Mouse (Mus musculus) myocyte (in vitro differentiated cells): ENCODE results near the gene Btnl2. TPM values are rescaled to one million over a fixed set of nuclear protein-coding genes. Genes with fewer than 3 reads are reported as not detected.

ENCODE experiments used
- H3K27me3 ChIP-seq: one replicate; pipeline ENCODE4 v1.6.1; 2011; ENCODE audit not compliant: control insufficient read depth, insufficient read depth, insufficient read length
- H3K36me3 ChIP-seq: one replicate; pipeline ENCODE4 v1.6.1; 2011; ENCODE audit not compliant: control insufficient read depth, insufficient read depth
- H3K4me2 ChIP-seq: one replicate; pipeline ENCODE4 v1.6.1; 2011; ENCODE audit warnings: low read depth, control low read depth
- H3K4me3 ChIP-seq: one replicate; pipeline ENCODE4 v1.5.1; 2011; ENCODE audit warnings: mild to moderate bottlenecking, control low read depth, moderate library complexity
- H3K79me2 ChIP-seq: one replicate; pipeline ENCODE4 v1.6.1; 2011; ENCODE audit not compliant: control insufficient read depth, insufficient read depth
- H3ac ChIP-seq: one replicate; pipeline ENCODE4 v1.6.1; 2011; ENCODE audit not compliant: control insufficient read depth, insufficient read length
- CEBPB ChIP-seq: IDR thresholded peaks from 2 replicates; pipeline ENCODE4 v1.6.1; 2011; ENCODE audit warnings: mild to moderate bottlenecking, moderate library complexity; ENCODE audit not compliant: poor library complexity, insufficient read depth, severe bottlenecking
- E2F4 ChIP-seq: IDR thresholded peaks from one replicate; pipeline ENCODE4 v1.6.1; 2011; ENCODE audit warnings: mild to moderate bottlenecking, control low read depth, moderate library complexity; ENCODE audit not compliant: insufficient read depth
- MAX ChIP-seq: IDR thresholded peaks from one replicate; pipeline ENCODE4 v1.6.1; 2011; ENCODE audit warnings: low read depth, mild to moderate bottlenecking, control low read depth
- MYOD1 ChIP-seq, 3 experiments: IDR thresholded peaks; one replicate each; pipeline ENCODE4 v1.6.1; 2011; ENCODE audit warnings: control low read depth in 2 of 3, low read depth in 2 of 3, mild to moderate bottlenecking in 2 of 3, moderate library complexity in 1 of 3; ENCODE audit not compliant: insufficient read length in 2 of 3, control insufficient read depth in 1 of 3
- MYOG ChIP-seq, 3 experiments: IDR thresholded peaks; one replicate each; pipeline ENCODE4 v1.6.1; 2011; ENCODE audit warnings: control low read depth in 2 of 3, low read depth in 2 of 3, mild to moderate bottlenecking in 2 of 3; ENCODE audit not compliant: insufficient read length in 2 of 3, control insufficient read depth in 1 of 3, insufficient read depth in 1 of 3
- POLR2A ChIP-seq: IDR thresholded peaks from one replicate; pipeline ENCODE4 v1.6.1; 2011; ENCODE audit warnings: low read depth, mild to moderate bottlenecking, control low read depth, moderate library complexity; ENCODE audit not compliant: insufficient read length
- POLR2AphosphoS2 ChIP-seq: IDR thresholded peaks from one replicate; pipeline ENCODE4 v1.6.1; 2011; ENCODE audit warnings: low read depth, control low read depth; ENCODE audit not compliant: insufficient read length
- REST ChIP-seq: IDR thresholded peaks from one replicate; pipeline ENCODE4 v1.6.1; 2011; ENCODE audit warnings: mild to moderate bottlenecking, control low read depth, moderate library complexity; ENCODE audit not compliant: insufficient read depth, insufficient read length
- SRF ChIP-seq: IDR thresholded peaks from one replicate; pipeline ENCODE4 v1.6.1; 2011; ENCODE audit warnings: low read depth; ENCODE audit not compliant: control insufficient read depth, insufficient read length
- TCF12 ChIP-seq: IDR thresholded peaks from one replicate; pipeline ENCODE4 v1.6.1; 2011; ENCODE audit warnings: mild to moderate bottlenecking, control low read depth; ENCODE audit not compliant: poor library complexity, insufficient read depth, severe bottlenecking
- TCF3 ChIP-seq: IDR thresholded peaks from one replicate; pipeline ENCODE4 v1.6.1; 2011; ENCODE audit warnings: low read depth, control low read depth; ENCODE audit not compliant: insufficient read length
- USF1 ChIP-seq: IDR thresholded peaks from one replicate; pipeline ENCODE4 v1.6.1; 2011; ENCODE audit warnings: low read depth, mild to moderate bottlenecking, control low read depth, moderate library complexity
- polyA plus RNA-seq: library from polyadenylated mRNA; unstranded; fragments of >200 nt; fragmentation: generic; extraction: Trizol; gene quantifications from one replicate; pipeline ENCODE4 v1.2.1, GENCODE M21; 2012; ENCODE audit warnings: missing spikeins

The Btnl2 gene
- polyA plus RNA-seq, 1 experiment, result not detected

DNA sequence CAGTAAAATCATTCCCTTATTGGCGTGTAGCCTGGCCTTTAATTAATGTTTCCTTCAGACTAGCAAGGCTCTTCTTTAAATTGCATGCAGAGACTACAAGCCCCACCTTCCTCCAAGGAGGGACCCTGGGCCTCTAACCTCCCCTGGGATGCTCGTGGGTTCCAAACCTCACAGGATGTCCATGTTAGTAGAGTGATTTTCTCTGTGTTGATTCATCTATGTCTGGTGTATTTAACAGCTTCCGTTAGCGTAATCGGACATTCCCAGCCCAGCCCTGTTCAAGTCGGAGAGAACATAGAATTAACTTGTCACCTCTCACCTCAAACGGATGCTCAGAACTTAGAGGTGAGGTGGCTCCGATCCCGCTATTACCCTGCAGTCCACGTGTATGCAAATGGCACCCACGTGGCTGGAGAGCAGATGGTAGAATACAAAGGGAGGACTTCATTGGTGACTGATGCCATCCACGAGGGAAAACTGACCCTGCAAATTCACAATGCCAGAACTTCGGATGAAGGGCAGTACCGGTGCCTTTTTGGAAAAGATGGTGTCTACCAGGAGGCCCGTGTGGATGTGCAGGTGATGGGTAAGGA lies 8.4 kb downstream of the Btnl2 start:
- H3K36me3 ChIP-seq, result no peaks in the 10 kb centered on the region
- H3K4me2 ChIP-seq, result no peak overlapping the region
- no peak overlapping the region for H3K4me3 ChIP-seq
- TF ChIP-seq MYOD1 (IDR thresholded peaks at IDR 0.05; ENCODE audit: control insufficient read depth in 1 of 3, insufficient read length in 2 of 3, low read depth in 2 of 3), result no peak
- TF ChIP-seq REST, result no peak
- TF ChIP-seq E2F4, result no peak
- no peak for TF ChIP-seq TCF3
- no peak for TF ChIP-seq MAX
- TF ChIP-seq TCF12, result no peak
- no peak for TF ChIP-seq MYOG (IDR thresholded peaks at IDR 0.05; ENCODE audit: control insufficient read depth in 1 of 3, insufficient read depth in 1 of 3, insufficient read length in 2 of 3, low read depth in 2 of 3)
- TF ChIP-seq POLR2A, result no peak
- peaks cover 3% of the 10 kb centered on the region for H3K27me3 ChIP-seq
- no peaks in the 10 kb centered on the region for H3K79me2 ChIP-seq
- no peak overlapping the region for H3ac ChIP-seq

DNA sequence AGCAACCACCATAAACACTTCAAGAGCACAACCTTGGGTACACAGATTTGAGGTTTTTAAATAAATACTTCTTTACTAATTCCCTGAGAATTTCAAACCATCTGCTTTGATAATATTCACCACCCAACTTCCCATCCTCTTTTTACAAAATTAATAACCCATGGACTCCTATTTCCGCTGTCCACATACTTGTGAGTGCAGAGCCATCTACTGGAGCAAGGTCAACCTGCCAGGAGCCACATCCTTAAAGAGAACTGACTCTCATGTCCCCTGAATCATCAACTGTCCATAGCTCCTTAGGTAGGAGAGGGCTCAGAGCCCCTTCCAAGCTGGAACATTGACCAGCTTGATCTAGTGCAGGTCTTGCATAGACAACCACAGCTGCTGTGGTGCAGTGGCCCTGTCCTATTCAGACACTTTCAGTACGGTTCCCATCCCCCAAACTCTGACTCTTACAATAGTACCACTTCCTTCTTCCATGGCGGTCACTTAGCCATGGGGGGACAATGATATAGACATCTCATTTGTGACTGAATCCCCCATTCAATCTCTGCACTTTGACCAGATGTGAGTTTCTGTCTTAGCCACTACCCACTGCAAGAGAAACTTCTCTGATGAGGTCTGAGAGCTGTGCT lies 9.2 kb downstream of the Btnl2 start:
- TF ChIP-seq CEBPB, result no peak
- TF ChIP-seq TCF3, result no peak
- no peak for TF ChIP-seq USF1

DNA sequence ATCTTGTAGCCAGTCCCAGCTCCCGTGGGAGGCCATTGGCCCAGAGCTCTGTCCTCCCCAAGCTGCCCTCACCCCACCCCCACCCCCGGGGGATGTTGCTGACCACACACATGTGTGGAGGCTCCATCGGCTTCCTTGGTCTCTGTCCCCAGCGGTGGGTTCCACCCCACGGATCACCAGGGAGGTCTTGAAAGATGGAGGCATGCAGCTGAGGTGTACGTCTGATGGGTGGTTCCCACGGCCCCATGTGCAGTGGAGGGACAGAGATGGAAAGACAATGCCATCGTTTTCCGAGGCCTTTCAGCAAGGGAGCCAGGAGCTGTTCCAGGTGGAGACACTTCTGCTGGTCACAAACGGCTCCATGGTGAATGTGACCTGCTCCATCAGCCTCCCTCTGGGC lies 10.4 kb downstream of the Btnl2 start:
- Histone ChIP-seq H3K27me3 (no peaks in the 10 kb centered on the region), H3K79me2 (no peaks in the 10 kb centered on the region), H3K4me2 (no peak overlapping the region), H3K4me3 (no peak overlapping the region), H3ac (no peak overlapping the region), H3K36me3 (no peaks in the 10 kb centered on the region)
- no peak for TF ChIP-seq SRF
- no peak for TF ChIP-seq POLR2A

More for the DNA sequence above, 9.2 kb downstream of the Btnl2 start:
- Histone ChIP-seq H3K36me3 (no peaks in the 10 kb centered on the region), H3K79me2 (no peaks in the 10 kb centered on the region), H3ac (no peak overlapping the region), H3K4me3 (no peak overlapping the region), H3K4me2 (no peak overlapping the region), H3K27me3 (no peaks in the 10 kb centered on the region)

DNA sequence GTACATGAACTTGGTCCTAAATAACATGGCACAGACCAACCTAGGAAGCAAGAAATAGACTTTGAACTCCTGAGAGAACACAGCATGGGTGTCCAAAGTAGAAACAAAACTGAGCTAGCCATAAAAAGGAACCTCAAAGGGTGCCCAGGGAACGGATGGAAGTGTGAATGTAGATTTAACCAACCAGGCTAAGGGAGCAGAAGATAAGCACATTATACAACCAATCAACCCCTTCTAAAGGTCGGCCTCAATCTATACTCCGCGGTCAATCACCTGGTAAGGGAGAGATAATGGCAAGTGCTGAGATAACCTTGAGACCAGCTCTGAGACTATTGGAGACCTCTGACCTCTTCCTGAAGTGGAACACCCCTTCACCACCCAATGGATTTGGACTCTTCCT lies 15.9 kb downstream of the Btnl2 start:
- Histone ChIP-seq H3ac (no peak overlapping the region), H3K36me3 (no peaks in the 10 kb centered on the region), H3K27me3 (no peaks in the 10 kb centered on the region), H3K4me3 (no peak overlapping the region), H3K79me2 (no peaks in the 10 kb centered on the region), H3K4me2 (no peak overlapping the region)
- TF ChIP-seq MAX (no peak), USF1 (no peak), SRF (no peak), E2F4 (no peak), MYOD1 (IDR thresholded peaks at IDR 0.05; ENCODE audit: control insufficient read depth in 1 of 3, insufficient read length in 2 of 3, low read depth in 2 of 3) (no peak), TCF3 (no peak), REST (no peak), TCF12 (no peak), CEBPB (no peak)

DNA sequence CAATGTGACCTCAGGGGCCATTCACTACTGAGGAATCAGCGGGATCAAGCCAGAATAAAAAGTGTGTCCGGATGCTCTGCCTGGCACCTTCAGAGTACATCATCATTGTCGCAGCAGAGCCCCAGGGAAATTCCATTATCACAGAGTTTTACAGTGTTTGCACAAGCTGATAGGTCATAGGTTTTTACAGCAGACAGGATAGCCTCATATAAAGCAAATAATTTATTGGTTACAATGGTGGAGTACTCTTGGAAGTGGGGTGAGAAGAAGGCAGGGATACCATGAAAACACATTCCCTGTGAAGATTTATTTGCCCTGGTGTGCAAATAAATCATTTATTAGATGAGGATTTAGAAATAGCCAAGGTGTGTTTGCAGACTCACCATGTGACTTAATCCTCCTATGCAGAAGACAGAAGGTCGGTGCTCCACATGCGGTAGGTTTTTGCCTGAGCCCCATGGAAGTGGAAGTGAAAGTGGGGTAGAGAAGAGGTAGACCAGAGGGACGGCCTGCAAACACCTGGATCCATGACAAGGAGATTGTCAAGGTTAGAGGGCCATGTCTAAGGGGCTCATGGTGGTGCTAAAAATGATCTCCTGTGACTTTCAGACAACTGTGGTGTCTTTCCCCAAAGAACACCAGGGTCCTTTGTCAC lies 18.6 kb downstream of the Btnl2 start:
- Histone ChIP-seq H3K4me3 (no peak overlapping the region), H3K79me2 (no peaks in the 10 kb centered on the region), H3ac (no peak overlapping the region), H3K36me3 (no peaks in the 10 kb centered on the region), H3K4me2 (no peak overlapping the region), H3K27me3 (no peaks in the 10 kb centered on the region)
- TF ChIP-seq POLR2AphosphoS2 (no peak), MYOD1 (IDR thresholded peaks at IDR 0.05; ENCODE audit: control insufficient read depth in 1 of 3, insufficient read length in 2 of 3, low read depth in 2 of 3) (no peak), SRF (no peak), TCF12 (no peak), REST (no peak), E2F4 (no peak), MYOG (IDR thresholded peaks at IDR 0.05; ENCODE audit: control insufficient read depth in 1 of 3, insufficient read depth in 1 of 3, insufficient read length in 2 of 3, low read depth in 2 of 3) (no peak), POLR2A (no peak), MAX (no peak), USF1 (no peak), CEBPB (no peak), TCF3 (no peak)
